Mouse (Mus musculus) fibroblast of lung, adult 2 months (primary cell): ENCODE data around the gene Btd.
A peak's percentile ranks its signal among the peaks of the same experiment; 100 is the strongest.

Experiments used
- DNase-seq: peaks from one replicate; pipeline ENCODE4 v3.0.0-alpha.2; 2011; ENCODE audit warnings: low read depth

The Btd gene

GRCm38 (mm10) chr14:31664903-31665565, 24.2 kb downstream of the Btd start:
- no peak for DNase-seq

- no peak for DNase-seq
Observed at GRCm38 (mm10) chr14:31665566-31665940, 24.7 kb downstream of the Btd start.

GRCm38 (mm10) chr14:31666931-31667705, 26.3 kb downstream of the Btd start:
- no peak for DNase-seq

- no peak for DNase-seq
Observed at GRCm38 (mm10) chr14:31667741-31668140, 26.9 kb downstream of the Btd start.

- DNase-seq, result no peak
Observed at GRCm38 (mm10) chr14:31668326-31668725, 27.5 kb downstream of the Btd start.

GRCm38 (mm10) chr14:31669161-31669611, 28.4 kb downstream of the Btd start:
- peak; percentile 85 for DNase-seq

GRCm38 (mm10) chr14:31669642-31670490, 29.0 kb downstream of the Btd start:
- DNase-seq, result peak; percentile 96

- no peak for DNase-seq
Observed at GRCm38 (mm10) chr14:31671635-31672320, 30.9 kb downstream of the Btd start.

- no peak for DNase-seq
Observed at GRCm38 (mm10) chr14:31680656-31681055, 39.8 kb downstream of the Btd start.

GRCm38 (mm10) chr14:31681291-31681690, 40.5 kb downstream of the Btd start:
- DNase-seq, result no peak

- no peak for DNase-seq
Observed at GRCm38 (mm10) chr14:31681931-31682555, 41.2 kb downstream of the Btd start.

GRCm38 (mm10) chr14:31683610-31684009, 42.8 kb downstream of the Btd start:
- no peak for DNase-seq

- no peak for DNase-seq
Observed at GRCm38 (mm10) chr14:31684343-31685040, 43.7 kb downstream of the Btd start.

- no peak for DNase-seq
Observed at GRCm38 (mm10) chr14:31685680-31686079, 44.9 kb downstream of the Btd start.

GRCm38 (mm10) chr14:31686231-31686630, 45.4 kb downstream of the Btd start:
- no peak for DNase-seq

GRCm38 (mm10) chr14:31692536-31692935, 51.7 kb downstream of the Btd start:
- no peak for DNase-seq

GRCm38 (mm10) chr14:31696206-31696984, 55.6 kb downstream of the Btd start:
- no peak for DNase-seq

GRCm38 (mm10) chr14:31696985-31697303, 56.1 kb downstream of the Btd start:
- no peak for DNase-seq

- DNase-seq, result no peak
Observed at GRCm38 (mm10) chr14:31697346-31697745, 56.5 kb downstream of the Btd start.

GRCm38 (mm10) chr14:31697755-31698154, 56.9 kb downstream of the Btd start:
- DNase-seq, result no peak
